Mouse (Mus musculus): Measurements from ENCODE around the gene Nedd9.

GRCm38 (mm10) chr13:41374886-41375285, 112.3 kb downstream of the Nedd9 start:
- TF ChIP-seq CTCF (IDR thresholded peaks at IDR 0.05; ENCODE audit: low read depth, low read length) = no peak
- TF ChIP-seq POLR2A (IDR thresholded peaks at IDR 0.05; ENCODE audit: extremely low read depth, insufficient read depth, low read length) = no peak
